ENCODE assay signal across 14 mouse cellular contexts in genomic region chr6:30112349-30113132, GRCm38 (mm10).
A peak's percentile ranks its signal among the peaks of the same experiment; 100 is the strongest.
DNase-seq lines count a peak whose midpoint lies in the region; TF ChIP-seq lines count a peak whose summit lies in the region.
"Had no signal": no experiment of that assay in that cellular context is flagged by ENCODE, and none has a peak within 500 bp of the region (broad histone marks: within the 10 kb centered on the region; RNA-seq: fewer than 3 reads in every experiment).

No protein-coding gene starts in this region.

- TF ChIP-seq RAD21 in MEL (IDR thresholded peaks at IDR 0.05; ENCODE audit: low read depth, low read length), result no peak; the same call in 1 of the 2 replicates

- TF ChIP-seq CTCF in MEL (IDR thresholded peaks at IDR 0.05 in 2 of 3, conservative IDR thresholded peaks at IDR 0.05 in 1 of 3; ENCODE audit: control insufficient read depth in 1 of 3, insufficient read depth in 1 of 3, low read depth in 2 of 3, low read length in 3 of 3, poor library complexity in 1 of 3, severe bottlenecking in 1 of 3), result peak in 2 of 3 experiments; percentile 3 to 30; a peak in 2 of 6 replicates

- intact Hi-C loops in heart, postnatal 25 days (cut with DNase I), result no loop called here

- TF ChIP-seq POLR2A in MEL (IDR thresholded peaks at IDR 0.05; ENCODE audit: control insufficient read depth in 1 of 2, insufficient read depth in 1 of 2, low read depth in 1 of 2, low read length in 2 of 2, poor library complexity in 1 of 2), result no peak

- H3K27ac ChIP-seq in MEL (ENCODE audit: control insufficient read depth, low read depth, low read length), result no peak overlapping the region
- H3K27ac ChIP-seq: neural tube, embryonic 15.5 days had no signal

- TF ChIP-seq EP300 in MEL (IDR thresholded peaks at IDR 0.05; ENCODE audit: low read depth in 1 of 2, low read length in 2 of 2), result no peak

- no peak overlapping the region for H3K9ac ChIP-seq in MEL (ENCODE audit: control insufficient read depth, low read depth, low read length, poor library complexity, severe bottlenecking)
- H3K9ac ChIP-seq: neural tube, embryonic 15.5 days had no signal

- no peaks in the 10 kb centered on the region for H3K27me3 ChIP-seq in MEL (ENCODE audit: control insufficient read depth in 1 of 2, insufficient read depth in 2 of 2, low read length in 2 of 2)
- H3K27me3 ChIP-seq: megakaryocyte, embryonic 14.5 days; neural tube, embryonic 15.5 days had no signal

- no peaks in the 10 kb centered on the region for H3K9me3 ChIP-seq in MEL (replicated peaks; ENCODE audit: insufficient read depth, low read length)
- H3K9me3 ChIP-seq: megakaryocyte, embryonic 14.5 days; neural tube, embryonic 15.5 days had no signal

- peaks cover 5 to 16% of the 10 kb centered on the region in 2 experiments for H3K36me3 ChIP-seq in MEL (ENCODE audit: control insufficient read depth in 1 of 2, insufficient read depth in 2 of 2, low read length in 2 of 2)

- no peaks in the 10 kb centered on the region; a peak in 1 of 4 replicates for H3K4me1 ChIP-seq in MEL (ENCODE audit: control insufficient read depth in 1 of 2, insufficient read depth in 2 of 2, low read length in 2 of 2)
- H3K4me1 ChIP-seq: neural tube, embryonic 15.5 days had no signal

- H3K4me3 ChIP-seq in MEL (ENCODE audit: control insufficient read depth in 1 of 2, insufficient read depth in 1 of 2, low read depth in 2 of 2, low read length in 2 of 2), result no peak overlapping the region
- H3K4me3 ChIP-seq: megakaryocyte, embryonic 14.5 days; neural tube, embryonic 15.5 days had no signal

- H3K79me2 ChIP-seq in MEL (ENCODE audit: control insufficient read depth, insufficient read depth, low read length, poor library complexity), result no peaks in the 10 kb centered on the region

- DNase-seq in embryo, embryonic 10.5 days (ENCODE audit: low spot score), result peak; percentile 12
- no peak for DNase-seq in embryo, embryonic 10 days (ENCODE audit: low spot score)
- DNase-seq in layer of hippocampus, adult 8-10 months (ENCODE audit: low spot score in 2 of 2), result peak; percentile 4 to 19
- DNase-seq in layer of hippocampus, postnatal 10 days (ENCODE audit: low spot score in 2 of 2), result no peak
- DNase-seq in MEL (ENCODE audit: low read depth, low spot score), result no peak
- DNase-seq in induced T-regulatory cell, adult 2 months (ENCODE audit: low read depth), result peak; percentile 13
- DNase-seq in heart, postnatal 25 days (ENCODE audit: low spot score), result no peak
- no peak for DNase-seq in T-cell, adult 2 months (ENCODE audit: low spot score)
- DNase-seq: adrenal gland, postnatal 36 days; cerebellum, postnatal 25 days; heart, postnatal 4 days; thymus, adult 18-20 months had no signal

TF ChIP-seq in MEL, 35 proteins besides CTCF, POLR2A, EP300 and RAD21:
- TF ChIP-seq MAX (IDR thresholded peaks at IDR 0.05; ENCODE audit: low read length) (no peak), SMC3 (IDR thresholded peaks at IDR 0.05; ENCODE audit: low read depth, low read length) (peak; percentile 29; the same call in 1 of the 2 replicates)
TF ChIP-seq in MEL: peak in this region for 1.

Comparison
In these comparisons a context has a peak if more than half of its experiments do, and no peak if none do; other contexts are left out.
1. DNase-seq: peak in embryo, embryonic 10.5 days (single experiment), layer of hippocampus, adult 8-10 months (2 of 2) and induced T-regulatory cell, adult 2 months (single experiment); none in embryo, embryonic 10 days (single experiment), layer of hippocampus, postnatal 10 days (0 of 2), MEL (single experiment), heart, postnatal 25 days (single experiment) and T-cell, adult 2 months (single experiment).